In the genomic region with DNA sequence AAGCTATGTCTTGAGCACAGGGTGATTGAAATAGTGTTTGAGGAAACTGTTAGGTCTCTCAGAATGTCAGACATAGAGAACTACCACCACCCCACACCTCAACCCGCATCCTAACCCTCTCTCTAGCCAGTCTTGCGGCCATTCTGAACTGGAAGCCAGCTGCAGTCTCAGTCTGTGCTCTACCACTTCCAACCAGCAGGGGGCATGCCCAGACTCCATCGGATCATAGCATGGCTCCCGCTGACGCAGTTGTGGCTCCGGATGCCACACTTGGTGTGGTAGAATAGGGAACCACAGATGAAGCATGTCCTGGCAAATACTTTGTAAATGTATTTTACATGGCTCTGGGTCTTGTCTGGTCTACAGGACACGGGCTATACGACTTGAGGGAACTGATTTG, we compare ENCODE assay signal across 9 mouse cellular contexts. TPM values are rescaled to one million over a fixed set of nuclear protein-coding genes. Genes with fewer than 3 reads are reported as not detected.
A peak's percentile ranks its signal among the peaks of the same experiment; 100 is the strongest.
DNase-seq lines count a peak whose midpoint lies in the region; ATAC-seq and TF ChIP-seq lines count a peak whose summit lies in the region.
"Had no signal": no experiment of that assay in that cellular context is flagged by ENCODE, and none has a peak within 500 bp of the region (broad histone marks: within the 10 kb centered on the region; RNA-seq: fewer than 3 reads in every experiment).

No protein-coding gene starts in this region.

- peak; percentile 75 for ATAC-seq in forebrain, embryonic 11.5 days (replicated peaks; ENCODE audit: low FRiP score)
- ATAC-seq in neural tube, embryonic 12.5 days (ENCODE audit: low FRiP score, low read depth) = peak; percentile 63

- H3K4me1 ChIP-seq in forebrain, embryonic 11.5 days (replicated peaks; ENCODE audit: control insufficient read depth, insufficient read depth, low read length) = no peaks in the 10 kb centered on the region
- H3K4me1 ChIP-seq in neural tube, embryonic 12.5 days = no peaks in the 10 kb centered on the region
- H3K4me1 ChIP-seq: limb, embryonic 12.5 days had no signal

- no peak overlapping the region for H3ac ChIP-seq in C2C12 (ENCODE audit: control insufficient read depth, insufficient read length, low read depth)

- peak; percentile 17 for TF ChIP-seq CTCF in C2C12 (IDR thresholded peaks at IDR 0.05; ENCODE audit: control insufficient read depth, insufficient read depth, insufficient read length)

- H3K36me3 ChIP-seq in C2C12 (ENCODE audit: control insufficient read depth, insufficient read depth) = no peaks in the 10 kb centered on the region
- no peaks in the 10 kb centered on the region for H3K36me3 ChIP-seq in forebrain, embryonic 11.5 days (ENCODE audit: control insufficient read depth, insufficient read depth, low read length)
- no peaks in the 10 kb centered on the region for H3K36me3 ChIP-seq in neural tube, embryonic 12.5 days
- H3K36me3 ChIP-seq: limb, embryonic 12.5 days had no signal

- no peak overlapping the region for H3K4me2 ChIP-seq in forebrain, embryonic 11.5 days (ENCODE audit: low read depth, low read length, severe bottlenecking)
- H3K4me2 ChIP-seq in neural tube, embryonic 12.5 days (replicated peaks) = no peak overlapping the region
- H3K4me2 ChIP-seq: limb, embryonic 12.5 days had no signal

- H3K79me3 ChIP-seq in C2C12 (ENCODE audit: low read depth) = no peaks in the 10 kb centered on the region

- peak; percentile 41 for DNase-seq in heart, postnatal 4 days
- DNase-seq in heart, postnatal 25 days (ENCODE audit: low spot score) = no peak
- peak; percentile 83 for DNase-seq in ZHBTc4 (ENCODE audit: low read depth, low spot score)
- peak; percentile 80 for DNase-seq in forebrain, embryonic 11.5 days (ENCODE audit: low spot score)
- DNase-seq in layer of hippocampus, postnatal 36 days = peak; percentile 3 to 7
- no peak for DNase-seq in spleen, postnatal 36 days (ENCODE audit: low spot score in 2 of 2)

- intact Hi-C loops in heart, postnatal 25 days (cut with DNase I) = no loop called here

- H3K27ac ChIP-seq in forebrain, embryonic 11.5 days (ENCODE audit: low read depth, low read length) = no peak overlapping the region
- H3K27ac ChIP-seq in neural tube, embryonic 12.5 days = no peak overlapping the region
- H3K27ac ChIP-seq: limb, embryonic 12.5 days had no signal

- H3K9ac ChIP-seq in forebrain, embryonic 11.5 days (ENCODE audit: low read length) = no peak overlapping the region
- H3K9ac ChIP-seq in neural tube, embryonic 12.5 days = no peak overlapping the region
- H3K9ac ChIP-seq: limb, embryonic 12.5 days had no signal

- no peak overlapping the region for H3K4me3 ChIP-seq in C2C12 (ENCODE audit: insufficient read depth, poor library complexity, severe bottlenecking)
- no peak overlapping the region for H3K4me3 ChIP-seq in forebrain, embryonic 11.5 days (ENCODE audit: low read depth, low read length)
- no peak overlapping the region for H3K4me3 ChIP-seq in neural tube, embryonic 12.5 days
- H3K4me3 ChIP-seq: limb, embryonic 12.5 days had no signal

- H3K79me2 ChIP-seq in C2C12 (ENCODE audit: control insufficient read depth, insufficient read depth) = no peaks in the 10 kb centered on the region

- no peaks in the 10 kb centered on the region for H3K9me3 ChIP-seq in forebrain, embryonic 11.5 days (ENCODE audit: control insufficient read depth, low read length)
- no peaks in the 10 kb centered on the region for H3K9me3 ChIP-seq in neural tube, embryonic 12.5 days
- H3K9me3 ChIP-seq: limb, embryonic 12.5 days had no signal

- 50% methylated on average over 8 of the region's 8 CpGs for whole genome bisulfite sequencing in forebrain, embryonic 11.5 days
- 50% methylated on average over 8 of the region's 8 CpGs for WGBS in neural tube, embryonic 12.5 days

- no peaks in the 10 kb centered on the region for H3K27me3 ChIP-seq in C2C12 (ENCODE audit: control insufficient read depth, insufficient read depth, insufficient read length)
- no peaks in the 10 kb centered on the region for H3K27me3 ChIP-seq in forebrain, embryonic 11.5 days (ENCODE audit: control insufficient read depth, insufficient read depth, low read length)
- H3K27me3 ChIP-seq in neural tube, embryonic 12.5 days (replicated peaks) = no peaks in the 10 kb centered on the region
- H3K27me3 ChIP-seq: limb, embryonic 12.5 days had no signal

TF ChIP-seq in C2C12, 6 proteins besides CTCF, POLR2A, EP300 and RAD21:
- TF ChIP-seq CEBPB (IDR thresholded peaks at IDR 0.05; ENCODE audit: low read depth) (no peak), MYOD1 (IDR thresholded peaks at IDR 0.05; ENCODE audit: control insufficient read depth, insufficient read length, low read depth) (no peak), MAX (IDR thresholded peaks at IDR 0.05) (no peak), MYOG (IDR thresholded peaks at IDR 0.05; ENCODE audit: control insufficient read depth, extremely low read depth, insufficient read length) (no peak), FOSL1 (IDR thresholded peaks at IDR 0.05; ENCODE audit: insufficient read depth, low read length, poor library complexity, severe bottlenecking) (no peak), USF1 (IDR thresholded peaks at IDR 0.05; ENCODE audit: low read depth) (no peak)

RNA-seq across cellular contexts. Expression of gene Gc, which starts 2.2 kb away (rescaled TPM):
- not detected for total RNA-seq in heart, postnatal 4 days (2021)
- not detected for total RNA-seq in heart, postnatal 25 days (2021)
- not detected for polyA plus RNA-seq in C2C12 (2012; fragmentation: generic; extraction: Trizol)
- not detected in 2 replicates for polyA plus RNA-seq in forebrain, embryonic 11.5 days (2014; fragmentation: Nextera tagmentation; extraction: Ambion mirVana)
- not detected for total RNA-seq in layer of hippocampus, postnatal 36 days (2021)
- 0.10 TPM in 1 of 2 replicates, not detected in the other for polyA plus RNA-seq in neural tube, embryonic 12.5 days (2016; fragmentation: Nextera tagmentation; extraction: Ambion mirVana)
- polyA plus RNA-seq: limb, embryonic 12.5 days had no signal

Comparison
In these comparisons a context has a peak if more than half of its experiments do, and no peak if none do; other contexts are left out.
1. DNase-seq: peak in heart, postnatal 4 days (single experiment), ZHBTc4 (single experiment), forebrain, embryonic 11.5 days (single experiment) and layer of hippocampus, postnatal 36 days (2 of 2); none in heart, postnatal 25 days (single experiment) and spleen, postnatal 36 days (0 of 2).